Mouse (Mus musculus) brain, embryonic 14.5 days (tissue): ENCODE results near the gene Vwa3b.

Experiments used
- CTCF ChIP-seq: fragments of 200-500 bp; IDR thresholded peaks from 2 replicates; pipeline ENCODE4 v1.5.1; 2012; ENCODE audit warnings: inconsistent platforms, mild to moderate bottlenecking, moderate library complexity, borderline replicate concordance; ENCODE audit not compliant: insufficient read depth, insufficient read length; ENCODE audit errors: extremely low read depth
- POLR2A ChIP-seq: fragments of 200-500 bp; IDR thresholded peaks from 2 replicates; pipeline ENCODE4 v1.6.1; 2012; ENCODE audit warnings: mild to moderate bottlenecking, inconsistent platforms, borderline replicate concordance; ENCODE audit not compliant: poor library complexity, insufficient read depth, insufficient read length, severe bottlenecking; ENCODE audit errors: extremely low read depth

GRCm38 (mm10) chr1:37145966-37146365 is 119.6 kb downstream of the Vwa3b start:
- TF ChIP-seq POLR2A (no peak), CTCF (no peak)
